In genomic region chr17:15379741-15380526, GRCm38 (mm10) we compare ENCODE assay signal across 8 mouse cellular contexts. TPM values are rescaled to one million over a fixed set of nuclear protein-coding genes. Genes with fewer than 3 reads are reported as not detected.
DNase-seq lines count a peak whose midpoint lies in the region; ATAC-seq and TF ChIP-seq lines count a peak whose summit lies in the region.

No protein-coding gene starts in this region.

- no peaks in the 10 kb centered on the region for H3K36me3 ChIP-seq in limb, embryonic 11.5 days (ENCODE audit: control insufficient read depth, insufficient read depth, low read length)
- H3K36me3 ChIP-seq in neural tube, embryonic 15.5 days = no peaks in the 10 kb centered on the region

- H3K4me3 ChIP-seq in left cerebral cortex, adult 2 months = peak overlapping the region; percentile 46; the same call in 1 of the 2 replicates
- H3K4me3 ChIP-seq in limb, embryonic 11.5 days (ENCODE audit: low read depth, low read length) = peak overlapping the region; percentile 40
- H3K4me3 ChIP-seq in neural tube, embryonic 15.5 days (replicated peaks) = peak overlapping the region; percentile 48

- peaks cover 15% of the 10 kb centered on the region for H3K4me1 ChIP-seq in limb, embryonic 11.5 days (ENCODE audit: control insufficient read depth, insufficient read depth, low read length)
- peaks cover 48% of the 10 kb centered on the region for H3K4me1 ChIP-seq in neural tube, embryonic 15.5 days

- no peak for TF ChIP-seq CTCF in left cerebral cortex, adult 2 months (IDR thresholded peaks at IDR 0.05)

- DNase-seq in left cerebral cortex, adult 2 months (ENCODE audit: extremely low spot score in 1 of 2, low spot score in 2 of 2) = no peak
- DNase-seq in left cerebral cortex, adult 9 months (ENCODE audit: low spot score in 2 of 2) = no peak
- DNase-seq in fat pad, adult 2 months (ENCODE audit: extremely low read depth, low read depth, low spot score) = peak; percentile 65
- no peak for DNase-seq in limb, embryonic 11.5 days (ENCODE audit: low spot score)
- no peak for DNase-seq in adrenal gland, postnatal 10 days
- DNase-seq in adipocyte (ENCODE audit: low spot score) = no peak

- no peaks in the 10 kb centered on the region; the same call in 1 of the 2 replicates for H3K9me3 ChIP-seq in limb, embryonic 11.5 days (ENCODE audit: control insufficient read depth, low read length)
- H3K9me3 ChIP-seq in neural tube, embryonic 15.5 days (replicated peaks) = no peaks in the 10 kb centered on the region

- H3K27ac ChIP-seq in left cerebral cortex, adult 2 months = no peak overlapping the region
- no peak overlapping the region for H3K27ac ChIP-seq in limb, embryonic 11.5 days (replicated peaks; ENCODE audit: low read depth, low read length)
- H3K27ac ChIP-seq in neural tube, embryonic 15.5 days (replicated peaks) = no peak overlapping the region

- peak overlapping the region; percentile 78 for H3K4me2 ChIP-seq in limb, embryonic 11.5 days (ENCODE audit: low read depth, severe bottlenecking)
- H3K4me2 ChIP-seq in neural tube, embryonic 15.5 days = peak overlapping the region; percentile 92

- intact Hi-C loops in left cerebral cortex, adult 2 months (cut with DNase I) = loop anchor here (2.0 to 5.0 kb wide), 3 partner anchors 15 to 173 kb away; no protein-coding TSS in a partner anchor

- peaks cover 75% of the 10 kb centered on the region for H3K27me3 ChIP-seq in limb, embryonic 11.5 days (ENCODE audit: control insufficient read depth, insufficient read depth, low read length)
- peaks cover 8% of the 10 kb centered on the region; the same call in 1 of the 2 replicates for H3K27me3 ChIP-seq in neural tube, embryonic 15.5 days (replicated peaks)

- 9% methylated on average over 17 of the region's 17 CpGs for WGBS in limb, embryonic 11.5 days
- WGBS in neural tube, embryonic 15.5 days = 9% methylated on average over 17 of the region's 17 CpGs

- ATAC-seq in limb, embryonic 11.5 days (ENCODE audit: insufficient number of reproducible peaks, low FRiP score, low TSS enrichment, low read depth) = no peak
- ATAC-seq in neural tube, embryonic 15.5 days (ENCODE audit: low FRiP score) = no peak
- no peak for ATAC-seq in megakaryocyte-erythroid progenitor cell, adult 5-6 weeks (replicated peaks; ENCODE audit: low FRiP score, low TSS enrichment, poor library complexity, severe bottlenecking)

- no peak overlapping the region for H3K9ac ChIP-seq in limb, embryonic 11.5 days (ENCODE audit: low read length)
- H3K9ac ChIP-seq in neural tube, embryonic 15.5 days (replicated peaks) = peak overlapping the region; percentile 54

RNA-seq across cellular contexts. Expression of gene Dll1, which starts 3.3 kb away (rescaled TPM):
- 1 to 10 TPM; 4.8 to 7.1 TPM for total RNA-seq in left cerebral cortex, adult 2 months (2021)
- 2.9 and 3.3 TPM in 2 replicates for polyA plus RNA-seq in limb, embryonic 11.5 days (2014; fragmentation: Nextera tagmentation; extraction: Ambion mirVana)
- polyA plus RNA-seq in neural tube, embryonic 15.5 days (2015; fragmentation: Nextera tagmentation; extraction: Ambion mirVana) = 11.7 and 14.1 TPM in 2 replicates
- not detected in 2 replicates for total RNA-seq in megakaryocyte-erythroid progenitor cell, adult 5-6 weeks (2014; fragmentation: Nextera tagmentation)
- total RNA-seq in megakaryocyte-erythroid progenitor cell, adult 5-6 weeks (2017) = 0.28 and 1.0 TPM in 2 replicates
- total RNA-seq in adrenal gland, postnatal 10 days (2021) = 10 to 100 TPM in 1 of 2 experiments, 1 to 10 TPM in 1; 7.1 to 10.5 TPM

RNA-seq across cellular contexts. Expression of gene Fam120b, which starts 16.1 kb away (rescaled TPM):
- total RNA-seq in left cerebral cortex, adult 2 months (2021) = 10 to 100 TPM; 45.3 to 46.1 TPM
- polyA plus RNA-seq in limb, embryonic 11.5 days (2014; fragmentation: Nextera tagmentation; extraction: Ambion mirVana) = 27.2 and 29.1 TPM in 2 replicates
- polyA plus RNA-seq in neural tube, embryonic 15.5 days (2015; fragmentation: Nextera tagmentation; extraction: Ambion mirVana) = 43.0 and 44.5 TPM in 2 replicates
- 8.0 and 11.9 TPM in 2 replicates for total RNA-seq in megakaryocyte-erythroid progenitor cell, adult 5-6 weeks (2014; fragmentation: Nextera tagmentation)
- 9.8 and 11.0 TPM in 2 replicates for total RNA-seq in megakaryocyte-erythroid progenitor cell, adult 5-6 weeks (2017)
- 10 to 100 TPM; 16.1 to 19.0 TPM for total RNA-seq in adrenal gland, postnatal 10 days (2021)
